Mouse (Mus musculus): ENCODE results near the gene Hectd4. TPM values are rescaled to one million over a fixed set of nuclear protein-coding genes. Genes with fewer than 3 reads are reported as not detected.

The Hectd4 gene
- polyA plus RNA-seq (2014; fragmentation: Illumina TruSeq; extraction: RNeasy Lipid Tissue Mini Kit (QIAGEN cat#74804); ENCODE audit: low read depth, low replicate concordance): 10.0 TPM

GRCm38 (mm10) chr5:121219980-121220731, at the start of gene Hectd4:
Gene Hectd4 (plus strand): TSS chr5:121220219.

GRCm38 (mm10) chr5:121190836-121191583, 29.0 kb upstream of the Hectd4 start, which contains the start of gene Ptpn11:
Gene Ptpn11 (minus strand): TSS chr5:121191397.

GRCm38 (mm10) chr5:121204132-121205089, 15.6 kb upstream of the Hectd4 start, which contains the start of gene Rpl6:
Gene Rpl6 (plus strand): TSS chr5:121204481.

GRCm38 (mm10) chr5:121385461-121386119, 165.6 kb downstream of the Hectd4 start, which contains the start of gene Trafd1:
Gene Trafd1 (minus strand): TSS chr5:121385632.

GRCm38 (mm10) chr5:121397187-121398145, 177.4 kb downstream of the Hectd4 start, which contains the start of gene Naa25:
Gene Naa25 (plus strand): TSS chr5:121397936.

Other genes with a start within 250 kb of the Hectd4 start
- not detected for gene Rph3a, start 210.1 kb upstream of the Hectd4 start, polyA plus RNA-seq (2014; fragmentation: Illumina TruSeq; extraction: RNeasy Lipid Tissue Mini Kit (QIAGEN cat#74804); ENCODE audit: low read depth, low replicate concordance)
- 120 TPM for gene Ptpn11, start 28.8 kb upstream of the Hectd4 start, polyA plus RNA-seq (2014; fragmentation: Illumina TruSeq; extraction: RNeasy Lipid Tissue Mini Kit (QIAGEN cat#74804); ENCODE audit: low read depth, low replicate concordance)
- gene Rpl6, start 15.7 kb upstream of the Hectd4 start, polyA plus RNA-seq (2014; fragmentation: Illumina TruSeq; extraction: RNeasy Lipid Tissue Mini Kit (QIAGEN cat#74804); ENCODE audit: low read depth, low replicate concordance): 459 TPM
- 72.0 TPM for gene Trafd1, start 165.4 kb downstream of the Hectd4 start, polyA plus RNA-seq (2014; fragmentation: Illumina TruSeq; extraction: RNeasy Lipid Tissue Mini Kit (QIAGEN cat#74804); ENCODE audit: low read depth, low replicate concordance)
- gene Naa25, start 177.7 kb downstream of the Hectd4 start, polyA plus RNA-seq (2014; fragmentation: Illumina TruSeq; extraction: RNeasy Lipid Tissue Mini Kit (QIAGEN cat#74804); ENCODE audit: low read depth, low replicate concordance): 15.9 TPM
- gene Tmem116, start 231.7 kb downstream of the Hectd4 start, polyA plus RNA-seq (2014; fragmentation: Illumina TruSeq; extraction: RNeasy Lipid Tissue Mini Kit (QIAGEN cat#74804); ENCODE audit: low read depth, low replicate concordance): 8.3 TPM
- gene Erp29, start 232.3 kb downstream of the Hectd4 start, polyA plus RNA-seq (2014; fragmentation: Illumina TruSeq; extraction: RNeasy Lipid Tissue Mini Kit (QIAGEN cat#74804); ENCODE audit: low read depth, low replicate concordance): 85.9 TPM

Data from heart, adult 10 weeks (tissue).